In the genomic region with DNA sequence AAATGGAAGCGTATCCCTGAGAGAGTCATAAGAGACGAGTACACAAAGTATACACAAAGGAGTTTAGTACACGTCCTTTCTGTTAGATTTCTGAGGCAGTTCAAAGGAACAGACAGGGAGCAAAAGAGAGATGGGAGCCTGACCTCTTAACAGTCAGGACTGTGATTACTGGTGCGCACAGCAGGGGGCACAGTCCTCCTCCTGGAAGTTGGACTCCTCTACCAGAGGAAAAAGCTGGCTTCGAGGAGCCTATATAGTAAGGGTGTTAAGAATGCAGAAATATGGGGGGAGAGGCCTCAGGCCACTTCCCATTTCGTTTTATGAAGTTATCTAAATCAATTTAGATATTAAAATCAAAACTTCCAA, we compare ENCODE assay signal across 8 mouse cellular contexts. TPM values are rescaled to one million over a fixed set of nuclear protein-coding genes. Genes with fewer than 3 reads are reported as not detected.
A peak's percentile ranks its signal among the peaks of the same experiment; 100 is the strongest.
DNase-seq lines count a peak whose midpoint lies in the region; ATAC-seq and TF ChIP-seq lines count a peak whose summit lies in the region.

No protein-coding gene starts in this region.

- intact Hi-C loops in gastrocnemius, postnatal 14 days (cut with DNase I; ENCODE audit: low total_unique reads), result no loop called here

- H3K4me1 ChIP-seq in kidney, embryonic 14.5 days (ENCODE audit: control insufficient read depth, insufficient read depth, low read length), result peaks cover 16% of the 10 kb centered on the region
- H3K4me1 ChIP-seq in liver, adult 2 months (ENCODE audit: control insufficient read depth, insufficient read depth, low read length), result peaks cover 14% of the 10 kb centered on the region
- peaks cover 12% of the 10 kb centered on the region for H3K4me1 ChIP-seq in midbrain, postnatal 0 days (ENCODE audit: insufficient read depth, low read length)
- H3K4me1 ChIP-seq in stomach, embryonic 16.5 days (ENCODE audit: control insufficient read depth, insufficient read depth, low read length), result peaks cover 16% of the 10 kb centered on the region

- no peaks in the 10 kb centered on the region for H3K27me3 ChIP-seq in kidney, embryonic 14.5 days (ENCODE audit: control insufficient read depth, insufficient read depth, low read length)
- H3K27me3 ChIP-seq in liver, adult 2 months (ENCODE audit: control insufficient read depth, insufficient read depth, low read length), result no peaks in the 10 kb centered on the region
- no peaks in the 10 kb centered on the region for H3K27me3 ChIP-seq in midbrain, postnatal 0 days (ENCODE audit: insufficient read depth, low read length)
- no peaks in the 10 kb centered on the region for H3K27me3 ChIP-seq in stomach, embryonic 16.5 days (ENCODE audit: control insufficient read depth, insufficient read depth, low read length)

- peak; percentile 71 for TF ChIP-seq CTCF in liver, adult 2 months (IDR thresholded peaks at IDR 0.05; ENCODE audit: low read depth, low read length)
- TF ChIP-seq CTCF in midbrain, postnatal 0 days (IDR thresholded peaks at IDR 0.05), result peak; percentile 67

- H3K4me2 ChIP-seq in kidney, embryonic 14.5 days (replicated peaks; ENCODE audit: low read depth, low read length), result peak overlapping the region; percentile 93
- peak overlapping the region; percentile 51 for H3K4me2 ChIP-seq in midbrain, postnatal 0 days (ENCODE audit: low read depth, low read length, poor library complexity, severe bottlenecking)
- peak overlapping the region; percentile 49 for H3K4me2 ChIP-seq in stomach, embryonic 16.5 days (ENCODE audit: low read depth, low read length)

- H3K9me3 ChIP-seq in kidney, embryonic 14.5 days (ENCODE audit: control insufficient read depth, low read length), result peaks cover 3% of the 10 kb centered on the region; the same call in 1 of the 2 replicates
- no peaks in the 10 kb centered on the region for H3K9me3 ChIP-seq in midbrain, postnatal 0 days (ENCODE audit: low read length)
- H3K9me3 ChIP-seq in stomach, embryonic 16.5 days (replicated peaks; ENCODE audit: control insufficient read depth, low read length), result no peaks in the 10 kb centered on the region

- peaks cover 21% of the 10 kb centered on the region; the same call in 1 of the 2 replicates for H3K79me2 ChIP-seq in liver, adult 2 months (ENCODE audit: control insufficient read depth, insufficient read depth, low read length)

- H3K4me3 ChIP-seq in kidney, embryonic 14.5 days (ENCODE audit: low read length), result peak overlapping the region; percentile 100
- peak overlapping the region; percentile 78; the same call in 1 of the 2 replicates for H3K4me3 ChIP-seq in liver, adult 2 months (ENCODE audit: insufficient read depth, low read depth, low read length)
- H3K4me3 ChIP-seq in midbrain, postnatal 0 days (ENCODE audit: low read depth, low read length), result peak overlapping the region; percentile 98
- H3K4me3 ChIP-seq in stomach, embryonic 16.5 days (replicated peaks; ENCODE audit: low read length), result peak overlapping the region; percentile 99

- no peak for TF ChIP-seq POLR2A in liver, adult 2 months (IDR thresholded peaks at IDR 0.05; ENCODE audit: extremely low read depth, insufficient read depth, low read length)

- no peak overlapping the region for H3K27ac ChIP-seq in kidney, embryonic 14.5 days (ENCODE audit: low read depth, low read length)
- no peak overlapping the region for H3K27ac ChIP-seq in liver, adult 2 months (replicated peaks; ENCODE audit: insufficient read depth, low read depth, low read length)
- peak overlapping the region; percentile 99 for H3K27ac ChIP-seq in midbrain, postnatal 0 days (ENCODE audit: low read depth, low read length)
- H3K27ac ChIP-seq in stomach, embryonic 16.5 days (ENCODE audit: low read length), result peak overlapping the region; percentile 84; the same call in 1 of the 2 replicates

- H3K36me3 ChIP-seq in kidney, embryonic 14.5 days (ENCODE audit: control insufficient read depth, insufficient read depth, low read length), result no peaks in the 10 kb centered on the region
- no peaks in the 10 kb centered on the region for H3K36me3 ChIP-seq in liver, adult 2 months (ENCODE audit: control insufficient read depth, insufficient read depth, low read length)
- H3K36me3 ChIP-seq in midbrain, postnatal 0 days (ENCODE audit: insufficient read depth, low read length), result no peaks in the 10 kb centered on the region
- H3K36me3 ChIP-seq in stomach, embryonic 16.5 days (ENCODE audit: control insufficient read depth, insufficient read depth, low read length), result no peaks in the 10 kb centered on the region

- H3K9ac ChIP-seq in kidney, embryonic 14.5 days (ENCODE audit: low read depth, low read length), result peak overlapping the region; percentile 99
- H3K9ac ChIP-seq in liver, adult 2 months (ENCODE audit: low read depth, low read length), result no peak overlapping the region
- peak overlapping the region; percentile 98 for H3K9ac ChIP-seq in midbrain, postnatal 0 days (replicated peaks; ENCODE audit: low read length, poor library complexity, severe bottlenecking)
- peak overlapping the region; percentile 97 for H3K9ac ChIP-seq in stomach, embryonic 16.5 days (ENCODE audit: low read length)

- no peak for ATAC-seq in kidney, embryonic 14.5 days (ENCODE audit: low FRiP score, low TSS enrichment)
- peak; percentile 58; the same call in 1 of the 2 replicates for ATAC-seq in midbrain, postnatal 0 days (ENCODE audit: low FRiP score)
- ATAC-seq in stomach, embryonic 16.5 days (ENCODE audit: insufficient read depth, low FRiP score), result no peak; the same call in 1 of the 2 replicates

- peak; percentile 43 for DNase-seq in ovary, postnatal 36 days (ENCODE audit: low spot score)
- no peak for DNase-seq in ovary, adult 18-20 months (ENCODE audit: low spot score)
- peak; percentile 23 to 65 for DNase-seq in cerebellum, postnatal 25 days
- peak; percentile 68 for DNase-seq in gastrocnemius, postnatal 14 days
- peak; percentile 51 for DNase-seq in liver, adult 2 months (ENCODE audit: extremely low read depth, low read depth, low spot score)
- DNase-seq in midbrain, postnatal 0 days (ENCODE audit: low spot score), result peak; percentile 54

- WGBS in kidney, embryonic 14.5 days, result 38% methylated on average over 6 of the region's 6 CpGs
- WGBS in liver, adult 2 months, result 12% methylated on average over 6 of the region's 6 CpGs
- WGBS in midbrain, postnatal 0 days, result 41% methylated on average over 6 of the region's 6 CpGs
- 24% methylated on average over 6 of the region's 6 CpGs for WGBS in stomach, embryonic 16.5 days

RNA-seq across cellular contexts. Expression of gene Mapkapk5, which starts 0.8 kb away (rescaled TPM):
- 10 to 100 TPM; 57.3 to 64.1 TPM for total RNA-seq in gastrocnemius, postnatal 14 days (2021)
- 42.2 and 59.7 TPM in 2 replicates for polyA plus RNA-seq in kidney, embryonic 14.5 days (2014; fragmentation: Nextera tagmentation; extraction: Ambion mirVana)
- 39.0 and 40.1 TPM in 2 replicates for total RNA-seq in liver, adult 2 months (2014; rRNA removed)
- polyA plus RNA-seq in liver, adult 2 months (2012; rRNA removed), result 16.8 and 21.7 TPM in 2 replicates
- total RNA-seq in midbrain, postnatal 0 days (2014; rRNA removed), result 72.7 and 78.0 TPM in 2 replicates
- polyA plus RNA-seq in midbrain, postnatal 0 days (2015; fragmentation: Nextera tagmentation; extraction: Ambion mirVana), result 45.3 and 45.8 TPM in 2 replicates
- polyA plus RNA-seq in stomach, embryonic 16.5 days (2015; fragmentation: Nextera tagmentation; extraction: Ambion mirVana), result 44.3 and 45.7 TPM in 2 replicates

RNA-seq across cellular contexts. Expression of gene Adam1a, which starts 1.2 kb away (rescaled TPM):
- 1 to 10 TPM; 1.5 TPM for total RNA-seq in gastrocnemius, postnatal 14 days (2021)
- 1.6 and 2.4 TPM in 2 replicates for polyA plus RNA-seq in kidney, embryonic 14.5 days (2014; fragmentation: Nextera tagmentation; extraction: Ambion mirVana)
- 2.5 and 2.8 TPM in 2 replicates for total RNA-seq in liver, adult 2 months (2014; rRNA removed)
- 0.85 and 1.4 TPM in 2 replicates for polyA plus RNA-seq in liver, adult 2 months (2012; rRNA removed)
- 17.0 and 21.0 TPM in 2 replicates for total RNA-seq in midbrain, postnatal 0 days (2014; rRNA removed)
- 1.8 and 2.4 TPM in 2 replicates for polyA plus RNA-seq in midbrain, postnatal 0 days (2015; fragmentation: Nextera tagmentation; extraction: Ambion mirVana)
- 0.81 and 1.3 TPM in 2 replicates for polyA plus RNA-seq in stomach, embryonic 16.5 days (2015; fragmentation: Nextera tagmentation; extraction: Ambion mirVana)

RNA-seq across cellular contexts. Expression of gene Gm42878, which starts 1.2 kb away (rescaled TPM):
- total RNA-seq in gastrocnemius, postnatal 14 days (2021), result not detected
- not detected in 2 replicates for polyA plus RNA-seq in kidney, embryonic 14.5 days (2014; fragmentation: Nextera tagmentation; extraction: Ambion mirVana)
- 0.09 TPM in 1 of 2 replicates, not detected in the other for total RNA-seq in liver, adult 2 months (2014; rRNA removed)
- polyA plus RNA-seq in liver, adult 2 months (2012; rRNA removed), result not detected in 2 replicates
- 0.71 TPM in 1 of 2 replicates, not detected in the other for total RNA-seq in midbrain, postnatal 0 days (2014; rRNA removed)
- polyA plus RNA-seq in midbrain, postnatal 0 days (2015; fragmentation: Nextera tagmentation; extraction: Ambion mirVana), result not detected in 2 replicates
- 0.54 TPM in 1 of 2 replicates, not detected in the other for polyA plus RNA-seq in stomach, embryonic 16.5 days (2015; fragmentation: Nextera tagmentation; extraction: Ambion mirVana)

RNA-seq across cellular contexts. Expression of gene Adam1b, which starts 43.3 kb away (rescaled TPM):
- total RNA-seq in gastrocnemius, postnatal 14 days (2021), result not detected
- polyA plus RNA-seq in kidney, embryonic 14.5 days (2014; fragmentation: Nextera tagmentation; extraction: Ambion mirVana), result 0.08 and 0.09 TPM in 2 replicates
- not detected in 2 replicates for total RNA-seq in liver, adult 2 months (2014; rRNA removed)
- polyA plus RNA-seq in liver, adult 2 months (2012; rRNA removed), result not detected in 2 replicates
- total RNA-seq in midbrain, postnatal 0 days (2014; rRNA removed), result not detected in 2 replicates
- not detected in 2 replicates for polyA plus RNA-seq in midbrain, postnatal 0 days (2015; fragmentation: Nextera tagmentation; extraction: Ambion mirVana)
- 0.10 TPM in 1 of 2 replicates, not detected in the other for polyA plus RNA-seq in stomach, embryonic 16.5 days (2015; fragmentation: Nextera tagmentation; extraction: Ambion mirVana)

RNA-seq across cellular contexts. Expression of gene Aldh2, which starts 47.1 kb away (rescaled TPM):
- total RNA-seq in gastrocnemius, postnatal 14 days (2021), result 100 to 1,000 TPM; 104 to 113 TPM
- 78.8 and 101 TPM in 2 replicates for polyA plus RNA-seq in kidney, embryonic 14.5 days (2014; fragmentation: Nextera tagmentation; extraction: Ambion mirVana)
- total RNA-seq in liver, adult 2 months (2014; rRNA removed), result 1,488 and 1,502 TPM in 2 replicates
- polyA plus RNA-seq in liver, adult 2 months (2012; rRNA removed), result 3,750 and 4,351 TPM in 2 replicates
- total RNA-seq in midbrain, postnatal 0 days (2014; rRNA removed), result 104 TPM in 2 replicates
- polyA plus RNA-seq in midbrain, postnatal 0 days (2015; fragmentation: Nextera tagmentation; extraction: Ambion mirVana), result 139 and 147 TPM in 2 replicates
- polyA plus RNA-seq in stomach, embryonic 16.5 days (2015; fragmentation: Nextera tagmentation; extraction: Ambion mirVana), result 224 and 249 TPM in 2 replicates

Comparison
In these comparisons a context has a peak if more than half of its experiments do, and no peak if none do; other contexts are left out.
1. H3K27ac ChIP-seq: peak in midbrain, postnatal 0 days (single experiment) and stomach, embryonic 16.5 days (single experiment); none in kidney, embryonic 14.5 days (single experiment) and liver, adult 2 months (single experiment).
2. Peak in every context shown above with its lines, with median percentiles within 50 percentile points of each other: H3K4me2 ChIP-seq and H3K4me3 ChIP-seq.